Mouse (Mus musculus) embryonic fibroblast, embryonic 13.5 days (primary cell): ENCODE data around the gene Tnnc2.

Source experiments
- CTCF ChIP-seq: IDR thresholded peaks from 2 replicates; pipeline ENCODE4 v1.5.1; 2011; ENCODE audit warnings: mild to moderate bottlenecking, control low read depth, low read length, moderate library complexity, borderline replicate concordance; ENCODE audit not compliant: insufficient read depth
- POLR2A ChIP-seq: IDR thresholded peaks from 2 replicates; pipeline ENCODE4 v1.6.1; 2011; ENCODE audit warnings: low read depth, mild to moderate bottlenecking, control low read depth, low read length, moderate library complexity

- no peak for TF ChIP-seq POLR2A
- TF ChIP-seq CTCF = no peak
Observed at GRCm38 (mm10) chr2:164739876-164740275, 39.9 kb downstream of the Tnnc2 start.
